Mouse (Mus musculus): ENCODE measurements around the gene Etv6. TPM values are rescaled to one million over a fixed set of nuclear protein-coding genes. Genes with fewer than 3 reads are reported as not detected.

The Etv6 gene
- total and polyA plus RNA-seq, 3 experiments, result 12.6 to 25.9 TPM; not detected in 1

DNA sequence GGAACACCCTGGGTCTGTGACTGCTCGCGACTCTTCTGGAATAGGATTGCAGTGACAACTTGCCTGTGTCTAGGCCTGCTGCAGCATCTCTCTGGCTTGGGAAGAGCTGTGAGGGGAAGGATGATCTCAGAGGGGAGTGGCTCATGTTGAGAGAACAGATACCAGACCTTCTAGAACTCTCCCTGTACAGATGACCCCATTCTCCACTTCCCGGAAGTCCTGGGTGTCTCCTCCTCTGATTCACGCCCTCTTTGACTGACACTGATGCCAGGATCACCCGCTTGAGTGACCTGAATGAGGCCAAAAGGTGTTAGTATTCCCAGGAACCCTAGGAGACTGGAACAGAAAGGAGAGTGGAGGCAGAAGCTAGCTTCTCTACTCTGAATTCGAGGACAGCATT is 137.9 kb downstream of the Etv6 start:
- Histone ChIP-seq H3K27ac (ENCODE audit: control insufficient read depth, low read depth, low read length) (no peak overlapping the region), H3K4me1 (ENCODE audit: control insufficient read depth in 1 of 2, insufficient read depth in 2 of 2, low read length in 2 of 2) (peaks cover 20 to 21% of the 10 kb centered on the region in 2 experiments)

DNA sequence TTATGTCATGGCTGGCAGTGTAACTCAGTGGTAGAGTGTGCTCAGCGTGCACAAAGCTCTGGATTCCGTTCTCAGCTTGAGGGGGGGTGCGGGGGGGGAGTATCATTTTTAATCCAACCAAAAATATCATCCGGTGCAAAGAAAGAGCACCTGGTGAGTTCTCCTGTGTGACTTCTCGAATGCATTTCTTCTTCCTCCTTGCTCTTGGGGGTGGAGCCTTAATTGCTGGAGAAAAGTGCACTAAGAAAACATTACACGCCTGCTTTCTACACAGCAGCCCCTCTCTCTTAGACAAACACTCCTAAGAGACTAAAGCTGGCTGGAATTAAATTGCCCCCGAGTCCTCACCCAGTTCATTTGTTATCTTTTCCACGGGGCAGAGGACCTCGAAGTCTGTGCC is 139.6 kb downstream of the Etv6 start:
- Histone ChIP-seq H3K27me3 (ENCODE audit: control insufficient read depth in 1 of 2, insufficient read depth in 2 of 2, low read length in 2 of 2) (no peaks in the 10 kb centered on the region), H3K9ac (ENCODE audit: control insufficient read depth, low read depth, low read length, poor library complexity, severe bottlenecking) (no peak overlapping the region), H3K4me1 (ENCODE audit: control insufficient read depth in 1 of 2, insufficient read depth in 2 of 2, low read length in 2 of 2) (peaks cover 21 to 22% of the 10 kb centered on the region in 2 experiments), H3K9me3 (replicated peaks; ENCODE audit: insufficient read depth, low read length) (no peaks in the 10 kb centered on the region), H3K27ac (ENCODE audit: control insufficient read depth, low read depth, low read length) (no peak overlapping the region), H3K4me3 (ENCODE audit: control insufficient read depth in 1 of 2, insufficient read depth in 1 of 2, low read depth in 2 of 2, low read length in 2 of 2) (no peak overlapping the region), H3K36me3 (ENCODE audit: control insufficient read depth in 1 of 2, insufficient read depth in 2 of 2, low read length in 2 of 2) (peaks cover 3 to 34% of the 10 kb centered on the region in 2 experiments), H3K79me2 (ENCODE audit: control insufficient read depth, insufficient read depth, low read length, poor library complexity) (peaks cover 11% of the 10 kb centered on the region; the same call in 1 of the 2 replicates)
- no peak for TF ChIP-seq SIN3A (IDR thresholded peaks at IDR 0.05; ENCODE audit: low read length)
- no peak for TF ChIP-seq CHD2 (IDR thresholded peaks at IDR 0.05; ENCODE audit: low read length)
- no peak for TF ChIP-seq POLR2AphosphoS5 (IDR thresholded peaks at IDR 0.05; ENCODE audit: borderline replicate concordance, low read depth, low read length)
- TF ChIP-seq USF1 (IDR thresholded peaks at IDR 0.05; ENCODE audit: low read depth, low read length), result no peak
- no peak for TF ChIP-seq EP300 (IDR thresholded peaks at IDR 0.05; ENCODE audit: low read depth in 1 of 2, low read length in 2 of 2)
- no peak for TF ChIP-seq TBP (IDR thresholded peaks at IDR 0.05; ENCODE audit: low read depth, low read length)
- TF ChIP-seq RAD21 (IDR thresholded peaks at IDR 0.05; ENCODE audit: low read depth, low read length), result no peak
- no peak for TF ChIP-seq ZKSCAN1 (IDR thresholded peaks at IDR 0.05; ENCODE audit: low read depth, low read length)
- no peak for TF ChIP-seq TAL1 (IDR thresholded peaks at IDR 0.05; ENCODE audit: low read length)
- no peak for TF ChIP-seq GABPA (IDR thresholded peaks at IDR 0.05; ENCODE audit: low read depth, low read length)
- no peak for TF ChIP-seq MAFK (IDR thresholded peaks at IDR 0.05; ENCODE audit: borderline replicate concordance, low read depth, low read length)
- no peak for TF ChIP-seq USF2 (IDR thresholded peaks at IDR 0.05; ENCODE audit: borderline replicate concordance in 1 of 2, insufficient read depth in 1 of 2, low read depth in 1 of 2, low read length in 2 of 2)
- TF ChIP-seq NELFE (IDR thresholded peaks at IDR 0.05; ENCODE audit: low read depth, low read length), result no peak
- TF ChIP-seq GATA1 (IDR thresholded peaks at IDR 0.05; ENCODE audit: low read depth, low read length), result no peak
- TF ChIP-seq MEF2A (IDR thresholded peaks at IDR 0.05; ENCODE audit: extremely low read depth, insufficient replicate concordance, low read depth, low read length, poor library complexity, severe bottlenecking), result no peak
- no peak for TF ChIP-seq JUND (IDR thresholded peaks at IDR 0.05; ENCODE audit: low read depth, low read length)
- no peak for DNase-seq (ENCODE audit: low read depth, low spot score)

More for the DNA sequence above, 137.9 kb downstream of the Etv6 start:
- Histone ChIP-seq H3K79me2 (ENCODE audit: control insufficient read depth, insufficient read depth, low read length, poor library complexity) (peaks cover 9% of the 10 kb centered on the region; the same call in 1 of the 2 replicates), H3K27me3 (ENCODE audit: control insufficient read depth in 1 of 2, insufficient read depth in 2 of 2, low read length in 2 of 2) (no peaks in the 10 kb centered on the region), H3K9ac (ENCODE audit: control insufficient read depth, low read depth, low read length, poor library complexity, severe bottlenecking) (no peak overlapping the region), H3K4me3 (ENCODE audit: control insufficient read depth in 1 of 2, insufficient read depth in 1 of 2, low read depth in 2 of 2, low read length in 2 of 2) (no peak overlapping the region), H3K36me3 (ENCODE audit: control insufficient read depth in 1 of 2, insufficient read depth in 2 of 2, low read length in 2 of 2) (peaks cover 2 to 33% of the 10 kb centered on the region in 2 experiments), H3K9me3 (replicated peaks; ENCODE audit: insufficient read depth, low read length) (no peaks in the 10 kb centered on the region)
- no peak for TF ChIP-seq NRF1 (IDR thresholded peaks at IDR 0.05; ENCODE audit: insufficient read depth, low read depth, low read length, poor library complexity, severe bottlenecking)
- no peak for TF ChIP-seq MXI1 (IDR thresholded peaks at IDR 0.05; ENCODE audit: low read depth, low read length)
- no peak for TF ChIP-seq ETS1 (IDR thresholded peaks at IDR 0.05; ENCODE audit: low read depth, low read length)
- TF ChIP-seq POLR2AphosphoS2 (IDR thresholded peaks at IDR 0.05; ENCODE audit: low read length), result no peak
- no peak for TF ChIP-seq POLR2AphosphoS5 (IDR thresholded peaks at IDR 0.05; ENCODE audit: borderline replicate concordance, low read depth, low read length)
- TF ChIP-seq JUND (IDR thresholded peaks at IDR 0.05; ENCODE audit: low read depth, low read length), result no peak
- TF ChIP-seq USF2 (IDR thresholded peaks at IDR 0.05; ENCODE audit: borderline replicate concordance in 1 of 2, insufficient read depth in 1 of 2, low read depth in 1 of 2, low read length in 2 of 2), result no peak
- TF ChIP-seq CTCF (IDR thresholded peaks at IDR 0.05 in 2 of 3, conservative IDR thresholded peaks at IDR 0.05 in 1 of 3; ENCODE audit: control insufficient read depth in 1 of 3, insufficient read depth in 1 of 3, low read depth in 2 of 3, low read length in 3 of 3, poor library complexity in 1 of 3, severe bottlenecking in 1 of 3), result no peak
- TF ChIP-seq RAD21 (IDR thresholded peaks at IDR 0.05; ENCODE audit: low read depth, low read length), result no peak
- no peak for DNase-seq (ENCODE audit: low read depth, low spot score)
